Mouse (Mus musculus) brain, embryonic 14.5 days (tissue): Measurements from ENCODE around the gene Endov. TPM values are rescaled to one million over a fixed set of nuclear protein-coding genes. Genes with fewer than 3 reads are reported as not detected.

ENCODE experiments used
- DNase-seq: peaks from one replicate; pipeline ENCODE4 v3.0.0-alpha.2; 2011; ENCODE audit warnings: low read depth
- CTCF ChIP-seq: fragments of 200-500 bp; IDR thresholded peaks from 2 replicates; pipeline ENCODE4 v1.5.1; 2012; ENCODE audit warnings: inconsistent platforms, mild to moderate bottlenecking, moderate library complexity, borderline replicate concordance; ENCODE audit not compliant: insufficient read depth, insufficient read length; ENCODE audit errors: extremely low read depth
- POLR2A ChIP-seq: fragments of 200-500 bp; IDR thresholded peaks from 2 replicates; pipeline ENCODE4 v1.6.1; 2012; ENCODE audit warnings: mild to moderate bottlenecking, inconsistent platforms, borderline replicate concordance; ENCODE audit not compliant: poor library complexity, insufficient read depth, insufficient read length, severe bottlenecking; ENCODE audit errors: extremely low read depth
- polyA plus RNA-seq: library from polyadenylated mRNA; depleted of rRNA; stranded (reverse); fragments of >200 nt; gene quantifications from 2 replicates; pipeline ENCODE4 v1.2.3, GENCODE M21; 2012

Endov gene
- polyA plus RNA-seq, 1 experiment: 34.1 TPM

GRCm38 (mm10) chr11:119520005-119520712 lies 29.0 kb downstream of the Endov start:
- no peak for TF ChIP-seq POLR2A
- TF ChIP-seq CTCF: no peak
- no peak for DNase-seq

GRCm38 (mm10) chr11:119520713-119521063 lies 29.5 kb downstream of the Endov start:
- DNase-seq: no peak
- TF ChIP-seq CTCF: no peak
- TF ChIP-seq POLR2A: no peak

- TF ChIP-seq CTCF: no peak
- TF ChIP-seq POLR2A: no peak
- DNase-seq: no peak
Measured at GRCm38 (mm10) chr11:119521920-119522710, 31.0 kb downstream of the Endov start.

GRCm38 (mm10) chr11:119522779-119523178 lies 31.6 kb downstream of the Endov start:
- TF ChIP-seq CTCF: no peak
- TF ChIP-seq POLR2A: no peak
- DNase-seq: peak; percentile 51

GRCm38 (mm10) chr11:119523392-119523791 lies 32.2 kb downstream of the Endov start:
- DNase-seq: no peak

GRCm38 (mm10) chr11:119524545-119524949 lies 33.4 kb downstream of the Endov start:
- peak; percentile 96 for DNase-seq
- TF ChIP-seq CTCF (no peak), POLR2A (no peak)

More at GRCm38 (mm10) chr11:119523392-119523791, 32.2 kb downstream of the Endov start:
- no peak for TF ChIP-seq POLR2A
- no peak for TF ChIP-seq CTCF

- no peak for DNase-seq
- TF ChIP-seq CTCF (no peak), POLR2A (no peak)
Measured at GRCm38 (mm10) chr11:119526068-119526966, 35.2 kb downstream of the Endov start.

GRCm38 (mm10) chr11:119528930-119529329 lies 37.8 kb downstream of the Endov start:
- peak; percentile 49 for DNase-seq
- TF ChIP-seq POLR2A: no peak

GRCm38 (mm10) chr11:119532460-119532859 lies 41.3 kb downstream of the Endov start:
- DNase-seq: peak; percentile 77
- TF ChIP-seq POLR2A: no peak
- no peak for TF ChIP-seq CTCF

GRCm38 (mm10) chr11:119533745-119534144 lies 42.6 kb downstream of the Endov start:
- DNase-seq: no peak
- TF ChIP-seq POLR2A: no peak
- 0 out of 2 replicates have a peak, but pooled peaks have one; percentile 3 for TF ChIP-seq CTCF

GRCm38 (mm10) chr11:119539944-119540343 lies 48.8 kb downstream of the Endov start:
- DNase-seq: no peak
- TF ChIP-seq CTCF (no peak), POLR2A (no peak)
